Mouse (Mus musculus): ENCODE data around the gene Eif3a. TPM values are rescaled to one million over a fixed set of nuclear protein-coding genes. Genes with fewer than 3 reads are reported as not detected.

The Eif3a gene
- polyA plus RNA-seq (2014; fragmentation: Illumina TruSeq; extraction: RNeasy Lipid Tissue Mini Kit (QIAGEN cat#74804); ENCODE audit: insufficient read depth, low read depth, low replicate concordance): 50.9 TPM

DNA sequence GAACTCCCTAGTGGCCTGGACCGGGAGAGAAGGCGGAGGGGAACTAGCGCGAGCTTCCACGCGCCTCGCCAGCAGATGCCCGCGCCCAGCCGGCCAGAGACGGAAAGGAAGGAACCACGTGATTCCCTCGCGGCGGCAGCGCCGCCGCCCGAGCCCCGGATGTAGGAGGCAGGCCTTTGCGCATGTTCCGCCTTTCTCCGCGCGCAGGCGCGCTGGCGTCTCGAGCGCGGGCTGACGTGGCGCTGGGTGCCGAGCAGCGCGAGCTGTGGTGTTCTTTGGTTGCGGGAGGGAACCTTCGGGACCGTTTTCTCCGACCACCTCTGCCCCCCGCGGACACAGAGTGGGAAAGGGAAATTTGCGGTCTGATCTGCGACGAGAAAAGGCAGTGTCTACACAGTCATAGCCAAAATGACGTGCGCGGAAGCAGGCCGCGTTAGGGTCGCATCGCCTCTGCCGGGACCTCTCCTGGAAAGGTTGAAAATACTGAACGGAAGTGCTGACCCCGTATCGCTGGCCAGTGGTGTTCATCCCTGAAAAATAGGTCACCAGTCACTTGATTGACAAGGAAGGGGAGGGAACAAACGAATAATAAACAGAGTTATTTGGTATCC lies at the start of gene Eif3a:
TSS of gene Eif3a (minus strand) at position 108 of the 611 bp plus-strand sequence.

DNA sequence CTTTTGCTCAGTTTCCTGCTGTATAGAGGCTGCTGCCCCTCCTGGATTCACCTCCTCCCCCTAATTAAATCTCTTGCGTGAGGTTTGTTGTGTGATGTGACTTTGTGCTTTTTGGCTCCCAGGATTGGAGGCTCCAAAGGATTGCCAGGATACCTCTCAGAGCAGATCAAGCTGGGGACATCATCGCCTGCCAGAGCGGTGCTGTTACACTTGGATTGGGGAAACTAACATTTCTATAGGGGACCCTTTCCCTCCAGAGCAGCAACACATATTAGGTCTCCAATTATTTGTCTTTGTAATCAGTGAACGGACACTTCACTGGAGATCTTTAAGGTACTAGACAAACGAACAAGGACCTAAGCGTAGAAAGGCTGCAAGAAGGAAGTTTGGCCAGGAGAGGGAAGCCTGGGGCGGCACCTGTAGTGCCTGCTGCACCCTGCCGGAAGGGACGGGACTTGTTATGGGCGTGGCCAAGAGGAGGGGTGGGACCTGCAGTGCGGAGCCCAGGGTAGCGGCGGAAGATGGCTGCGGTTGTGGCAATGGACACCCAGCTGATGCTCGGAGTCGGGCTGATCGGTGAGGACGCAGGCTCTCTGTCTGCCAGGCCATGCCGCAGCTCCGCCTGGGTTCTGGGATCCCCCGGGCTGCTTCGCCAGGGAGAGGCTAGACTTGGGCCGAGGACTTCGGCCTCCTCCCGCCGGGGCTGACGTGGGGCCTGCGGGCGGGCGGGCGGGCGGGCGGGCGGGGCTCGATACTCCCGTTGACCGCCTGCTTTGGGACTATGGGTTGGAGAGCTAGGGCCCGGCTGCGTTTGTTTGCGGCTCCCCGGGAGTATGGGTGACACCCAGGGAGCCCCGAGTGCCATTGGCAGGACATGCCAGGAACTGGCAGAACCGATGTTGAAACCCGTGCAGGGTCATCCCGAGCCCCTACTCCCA lies 20.9 kb upstream of the Eif3a start, which contains the start of gene Fam45a:
TSS of gene Fam45a (plus strand) at position 488 of the 938 bp plus-strand sequence.

DNA sequence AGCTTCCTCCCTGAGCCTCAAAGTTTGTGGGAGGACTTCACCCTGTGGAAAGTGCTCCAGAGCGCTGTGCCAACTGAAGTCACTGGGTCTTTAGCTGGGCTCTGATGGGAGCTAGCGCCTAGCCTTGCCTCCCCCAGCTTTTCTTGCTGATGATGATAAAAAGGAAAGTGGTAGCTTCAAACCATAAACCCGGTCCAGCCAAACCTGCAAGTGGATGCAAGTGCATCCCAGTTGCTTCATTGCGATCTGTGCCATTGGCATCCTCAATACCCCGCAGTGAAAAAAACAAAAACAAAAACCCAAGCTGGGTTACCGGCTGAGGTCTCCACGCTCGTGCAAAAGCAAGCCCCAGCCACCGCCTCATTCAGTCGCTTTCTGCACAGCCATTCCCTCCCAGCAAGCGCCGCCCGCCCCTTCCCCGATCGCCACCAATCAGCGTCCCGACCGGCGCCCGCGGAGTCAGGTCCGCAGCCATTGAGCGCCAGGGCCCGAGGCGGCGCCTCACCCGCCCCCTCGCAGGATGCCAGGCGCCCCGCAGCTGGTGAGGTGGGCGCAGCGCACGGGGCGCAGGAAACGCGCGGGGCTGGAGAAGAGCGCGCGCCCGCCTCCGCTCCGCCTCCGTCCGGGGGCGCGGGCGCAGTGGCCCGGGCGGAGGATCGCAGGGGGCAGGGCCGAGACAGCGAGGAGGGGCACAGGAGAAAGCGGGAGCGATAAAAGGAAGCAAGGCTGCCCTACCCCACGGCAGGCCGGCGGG lies 34.8 kb downstream of the Eif3a start, which contains the start of gene Nanos1:
TSS of gene Nanos1 (plus strand) at position 550 of the 754 bp plus-strand sequence.

Other genes starting within 250 kb of the Eif3a start
- 10.5 TPM for gene Cacul1, start 209.6 kb downstream of the Eif3a start, polyA plus RNA-seq (2014; fragmentation: Illumina TruSeq; extraction: RNeasy Lipid Tissue Mini Kit (QIAGEN cat#74804); ENCODE audit: insufficient read depth, low read depth, low replicate concordance)
- gene Nanos1, start 34.7 kb downstream of the Eif3a start, polyA plus RNA-seq (2014; fragmentation: Illumina TruSeq; extraction: RNeasy Lipid Tissue Mini Kit (QIAGEN cat#74804); ENCODE audit: insufficient read depth, low read depth, low replicate concordance): 0.71 TPM
- 16.2 TPM for gene Fam45a, start 20.9 kb upstream of the Eif3a start, polyA plus RNA-seq (2014; fragmentation: Illumina TruSeq; extraction: RNeasy Lipid Tissue Mini Kit (QIAGEN cat#74804); ENCODE audit: insufficient read depth, low read depth, low replicate concordance)
- 4.9 TPM for gene Sfxn4, start 70.8 kb upstream of the Eif3a start, polyA plus RNA-seq (2014; fragmentation: Illumina TruSeq; extraction: RNeasy Lipid Tissue Mini Kit (QIAGEN cat#74804); ENCODE audit: insufficient read depth, low read depth, low replicate concordance)
- gene Prdx3, start 83.9 kb upstream of the Eif3a start, polyA plus RNA-seq (2014; fragmentation: Illumina TruSeq; extraction: RNeasy Lipid Tissue Mini Kit (QIAGEN cat#74804); ENCODE audit: insufficient read depth, low read depth, low replicate concordance): 62.5 TPM
- 19.3 TPM for gene Grk5, start 99.1 kb upstream of the Eif3a start, polyA plus RNA-seq (2014; fragmentation: Illumina TruSeq; extraction: RNeasy Lipid Tissue Mini Kit (QIAGEN cat#74804); ENCODE audit: insufficient read depth, low read depth, low replicate concordance)

Measured in lung, adult 10 weeks (tissue).